Mouse (Mus musculus): Measurements from ENCODE around the gene Xrra1. TPM values are rescaled to one million over a fixed set of nuclear protein-coding genes. Genes with fewer than 3 reads are reported as not detected.
"Not testable (repeated sequence)": the region's sequence is repeated elsewhere in the genome, so short reads cannot be mapped to it uniquely, and the experiment has no call there.

The Xrra1 gene
- total and polyA plus RNA-seq, 3 experiments = 0.58 to 1.2 TPM; not detected in 1

DNA sequence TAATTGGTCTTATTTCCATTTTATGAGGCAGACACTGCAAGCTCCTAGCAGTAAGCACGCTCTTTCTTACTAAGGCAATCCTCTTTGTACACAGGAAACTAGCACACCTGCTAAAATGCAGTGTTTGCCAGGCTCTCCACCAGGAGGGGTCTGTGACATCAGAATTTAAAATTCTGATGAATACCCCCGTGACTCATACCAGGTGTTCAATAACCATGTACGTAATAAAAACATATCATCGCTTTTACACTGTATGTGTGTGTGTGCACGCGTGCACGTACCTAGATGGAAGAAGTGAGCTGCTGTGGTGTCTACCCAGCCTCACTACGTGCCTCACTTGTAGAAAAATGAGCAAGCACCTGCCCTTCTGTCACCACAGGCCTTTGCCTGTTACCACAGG, 95.3 kb downstream of the Xrra1 start:
- Histone ChIP-seq H3K4me1 (ENCODE audit: control insufficient read depth in 1 of 2, insufficient read depth in 2 of 2, low read length in 2 of 2) (no peaks in the 10 kb centered on the region), H3K9me3 (replicated peaks; ENCODE audit: insufficient read depth, low read length) (no peaks in the 10 kb centered on the region), H3K79me2 (ENCODE audit: control insufficient read depth, insufficient read depth, low read length, poor library complexity) (no peaks in the 10 kb centered on the region), H3K9ac (ENCODE audit: control insufficient read depth, low read depth, low read length, poor library complexity, severe bottlenecking) (no peak overlapping the region), H3K36me3 (ENCODE audit: control insufficient read depth in 1 of 2, insufficient read depth in 2 of 2, low read length in 2 of 2) (no peaks in the 10 kb centered on the region; a peak in 2 of 4 replicates), H3K27ac (ENCODE audit: control insufficient read depth, low read depth, low read length) (no peak overlapping the region), H3K4me3 (ENCODE audit: control insufficient read depth in 1 of 2, insufficient read depth in 1 of 2, low read depth in 2 of 2, low read length in 2 of 2) (no peak overlapping the region), H3K27me3 (ENCODE audit: control insufficient read depth in 1 of 2, insufficient read depth in 2 of 2, low read length in 2 of 2) (no peaks in the 10 kb centered on the region)
- DNase-seq (ENCODE audit: low read depth, low spot score) = no peak
- TF ChIP-seq CHD2 (IDR thresholded peaks at IDR 0.05; ENCODE audit: low read length) = no peak

DNA sequence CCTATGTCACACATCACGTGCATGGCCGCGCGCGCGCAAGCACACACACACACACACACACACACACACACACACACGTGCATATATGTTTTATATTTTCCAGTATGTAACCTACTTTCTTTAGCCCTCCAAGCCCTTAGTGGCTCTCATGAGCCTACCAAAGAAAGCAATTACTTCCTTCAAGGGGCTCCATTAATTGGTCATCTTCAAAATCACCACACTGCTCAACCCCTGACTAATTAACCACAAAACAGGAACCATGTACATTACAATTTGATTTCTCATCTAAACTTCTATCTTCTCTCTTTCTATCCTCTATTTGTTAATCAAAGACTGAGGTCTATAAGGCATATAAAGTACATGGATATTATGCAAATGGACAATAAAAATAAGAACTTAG, 97.2 kb downstream of the Xrra1 start:
- no peaks in the 10 kb centered on the region for H3K9me3 ChIP-seq (replicated peaks; ENCODE audit: insufficient read depth, low read length)
- H3K9ac ChIP-seq (ENCODE audit: control insufficient read depth, low read depth, low read length, poor library complexity, severe bottlenecking) = no peak overlapping the region
- no peaks in the 10 kb centered on the region for H3K79me2 ChIP-seq (ENCODE audit: control insufficient read depth, insufficient read depth, low read length, poor library complexity)
- TF ChIP-seq ETS1 (IDR thresholded peaks at IDR 0.05; ENCODE audit: low read depth, low read length) = no peak
- no peak for TF ChIP-seq GABPA (IDR thresholded peaks at IDR 0.05; ENCODE audit: low read depth, low read length)
- no peak for TF ChIP-seq RAD21 (IDR thresholded peaks at IDR 0.05; ENCODE audit: low read depth, low read length)
- TF ChIP-seq JUND (IDR thresholded peaks at IDR 0.05; ENCODE audit: low read depth, low read length) = no peak
- no peak for TF ChIP-seq SIN3A (IDR thresholded peaks at IDR 0.05; ENCODE audit: low read length)
- no peak for TF ChIP-seq MAFK (IDR thresholded peaks at IDR 0.05; ENCODE audit: borderline replicate concordance, low read depth, low read length)
- no peak for TF ChIP-seq SMC3 (IDR thresholded peaks at IDR 0.05; ENCODE audit: low read depth, low read length)
- H3K27me3 ChIP-seq (ENCODE audit: control insufficient read depth in 1 of 2, insufficient read depth in 2 of 2, low read length in 2 of 2) = no peaks in the 10 kb centered on the region
- H3K4me1 ChIP-seq (ENCODE audit: control insufficient read depth in 1 of 2, insufficient read depth in 2 of 2, low read length in 2 of 2) = no peaks in the 10 kb centered on the region
- H3K27ac ChIP-seq (ENCODE audit: control insufficient read depth, low read depth, low read length) = no peak overlapping the region
- peaks cover 0 to 2% of the 10 kb centered on the region in 2 experiments; a peak in 3 of 4 replicates for H3K36me3 ChIP-seq (ENCODE audit: control insufficient read depth in 1 of 2, insufficient read depth in 2 of 2, low read length in 2 of 2)
- no peak overlapping the region for H3K4me3 ChIP-seq (ENCODE audit: control insufficient read depth in 1 of 2, insufficient read depth in 1 of 2, low read depth in 2 of 2, low read length in 2 of 2)
- no peak for DNase-seq (ENCODE audit: low read depth, low spot score)

DNA sequence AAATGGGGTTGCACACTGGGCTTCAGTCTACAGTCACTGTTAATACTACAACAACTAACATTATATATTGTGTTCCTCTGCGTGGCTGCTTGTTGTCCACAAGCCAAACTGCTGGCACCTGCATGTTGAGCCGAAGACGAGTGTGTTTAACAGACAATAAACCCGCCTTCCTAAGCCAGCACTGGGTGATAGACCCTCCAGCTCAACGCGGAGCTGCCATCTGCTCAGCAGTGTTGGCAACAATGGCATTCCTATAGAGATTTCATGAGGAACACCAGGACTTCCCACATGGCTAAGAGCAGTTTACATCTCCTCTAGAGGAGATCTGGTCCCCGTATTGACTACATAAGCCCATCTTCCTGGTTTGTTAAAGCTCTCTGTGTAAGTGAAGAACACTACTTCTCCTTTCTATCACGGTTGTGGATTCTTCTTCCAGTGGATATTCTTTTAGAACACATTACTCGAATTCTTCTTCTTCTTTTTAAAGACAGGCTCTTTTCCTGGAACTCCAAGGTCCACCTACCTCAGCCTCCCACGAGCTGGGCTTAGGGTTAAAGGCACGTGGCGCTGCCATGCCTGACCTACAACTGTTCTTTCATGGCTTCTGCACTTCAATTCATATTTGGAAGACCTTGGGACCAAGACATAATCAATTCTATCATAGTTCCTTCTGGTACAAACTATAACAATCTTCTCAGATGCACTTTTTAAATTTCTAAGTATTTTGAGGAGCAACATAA, 98.5 kb downstream of the Xrra1 start:
- Histone ChIP-seq H3K4me3 (ENCODE audit: control insufficient read depth in 1 of 2, insufficient read depth in 1 of 2, low read depth in 2 of 2, low read length in 2 of 2) (no peak overlapping the region), H3K79me2 (ENCODE audit: control insufficient read depth, insufficient read depth, low read length, poor library complexity) (no peaks in the 10 kb centered on the region), H3K9me3 (replicated peaks; ENCODE audit: insufficient read depth, low read length) (no peaks in the 10 kb centered on the region), H3K27me3 (ENCODE audit: control insufficient read depth in 1 of 2, insufficient read depth in 2 of 2, low read length in 2 of 2) (no peaks in the 10 kb centered on the region), H3K36me3 (ENCODE audit: control insufficient read depth in 1 of 2, insufficient read depth in 2 of 2, low read length in 2 of 2) (peaks cover 0 to 10% of the 10 kb centered on the region in 2 experiments; a peak in 3 of 4 replicates), H3K4me1 (ENCODE audit: control insufficient read depth in 1 of 2, insufficient read depth in 2 of 2, low read length in 2 of 2) (peaks cover 2% of the 10 kb centered on the region in 2 experiments; a peak in 1 of 4 replicates), H3K27ac (ENCODE audit: control insufficient read depth, low read depth, low read length) (no peak overlapping the region), H3K9ac (ENCODE audit: control insufficient read depth, low read depth, low read length, poor library complexity, severe bottlenecking) (no peak overlapping the region)
- DNase-seq (ENCODE audit: low read depth, low spot score) = no peak
- TF ChIP-seq NELFE (IDR thresholded peaks at IDR 0.05; ENCODE audit: low read depth, low read length) (no peak), RAD21 (IDR thresholded peaks at IDR 0.05; ENCODE audit: low read depth, low read length) (no peak), MAZ (IDR thresholded peaks at IDR 0.05; ENCODE audit: low read depth, low read length) (no peak), MXI1 (IDR thresholded peaks at IDR 0.05; ENCODE audit: low read depth, low read length) (no peak), JUND (IDR thresholded peaks at IDR 0.05; ENCODE audit: low read depth, low read length) (no peak), CHD1 (IDR thresholded peaks at IDR 0.05; ENCODE audit: low read depth, low read length) (no peak), POLR2AphosphoS2 (IDR thresholded peaks at IDR 0.05; ENCODE audit: low read length) (no peak), ZNF384 (IDR thresholded peaks at IDR 0.05; ENCODE audit: low read depth, low read length) (no peak), NRF1 (IDR thresholded peaks at IDR 0.05; ENCODE audit: insufficient read depth, low read depth, low read length, poor library complexity, severe bottlenecking) (no peak), TBP (IDR thresholded peaks at IDR 0.05; ENCODE audit: low read depth, low read length) (no peak), SMC3 (IDR thresholded peaks at IDR 0.05; ENCODE audit: low read depth, low read length) (no peak)

DNA sequence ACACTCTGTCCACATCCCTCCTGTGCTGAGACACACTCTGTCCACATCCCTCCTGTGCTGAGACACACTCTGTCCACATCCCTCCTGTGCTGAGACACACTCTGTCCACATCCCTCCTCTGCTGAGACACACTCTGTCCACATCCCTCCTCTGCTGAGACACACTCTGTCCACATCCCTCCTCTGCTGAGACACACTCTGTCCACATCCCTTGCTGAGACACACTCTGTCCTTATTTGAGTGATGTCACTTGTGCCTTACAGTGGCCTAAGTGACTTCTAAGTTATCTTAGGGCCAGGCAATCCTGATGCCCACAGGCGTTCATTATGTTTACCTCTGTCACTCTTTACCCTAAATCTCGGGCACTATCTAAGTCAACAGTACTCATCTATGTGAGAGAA, 101.7 kb downstream of the Xrra1 start:
- Histone ChIP-seq H3K36me3 (ENCODE audit: control insufficient read depth in 1 of 2, insufficient read depth in 2 of 2, low read length in 2 of 2) (peaks cover 0 to 24% of the 10 kb centered on the region in 2 experiments; a peak in 2 of 4 replicates), H3K4me1 (ENCODE audit: control insufficient read depth in 1 of 2, insufficient read depth in 2 of 2, low read length in 2 of 2) (peaks cover 9 to 15% of the 10 kb centered on the region in 2 experiments)
- H3K79me2 ChIP-seq (ENCODE audit: control insufficient read depth, insufficient read depth, low read length, poor library complexity); H3K27me3 ChIP-seq (ENCODE audit: control insufficient read depth in 1 of 2, insufficient read depth in 2 of 2, low read length in 2 of 2); H3K4me3 ChIP-seq (ENCODE audit: control insufficient read depth in 1 of 2, insufficient read depth in 1 of 2, low read depth in 2 of 2, low read length in 2 of 2); H3K9ac ChIP-seq (ENCODE audit: control insufficient read depth, low read depth, low read length, poor library complexity, severe bottlenecking); H3K27ac ChIP-seq (ENCODE audit: control insufficient read depth, low read depth, low read length); DNase-seq (ENCODE audit: low read depth, low spot score); H3K9me3 ChIP-seq (replicated peaks; ENCODE audit: insufficient read depth, low read length): not testable (repeated sequence)

Data from MEL (cell line).